Mouse (Mus musculus): ENCODE results near the gene Vwa3b.

Vwa3b gene

DNA sequence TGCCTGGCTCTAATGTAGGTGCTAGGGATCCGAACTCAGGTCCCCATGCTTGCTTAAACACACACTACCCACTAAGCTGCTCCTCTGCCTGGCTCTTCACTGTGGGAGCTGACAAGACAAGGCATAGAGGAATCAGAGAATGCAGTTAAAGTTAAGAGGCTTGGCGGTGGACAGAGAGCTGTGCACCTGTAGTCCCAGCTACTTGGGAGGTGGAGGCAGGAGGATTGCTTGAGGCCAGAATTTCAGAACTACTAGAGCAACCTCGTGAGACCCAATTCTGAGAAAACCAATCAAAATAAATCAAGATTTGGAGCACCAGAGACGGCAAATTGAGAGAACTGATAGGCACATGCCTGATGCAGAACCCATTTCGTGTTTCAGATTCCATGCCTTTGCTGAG lies 36.7 kb downstream of the Vwa3b start:
- DNase-seq (ENCODE audit: low spot score in 2 of 2) = no peak

DNA sequence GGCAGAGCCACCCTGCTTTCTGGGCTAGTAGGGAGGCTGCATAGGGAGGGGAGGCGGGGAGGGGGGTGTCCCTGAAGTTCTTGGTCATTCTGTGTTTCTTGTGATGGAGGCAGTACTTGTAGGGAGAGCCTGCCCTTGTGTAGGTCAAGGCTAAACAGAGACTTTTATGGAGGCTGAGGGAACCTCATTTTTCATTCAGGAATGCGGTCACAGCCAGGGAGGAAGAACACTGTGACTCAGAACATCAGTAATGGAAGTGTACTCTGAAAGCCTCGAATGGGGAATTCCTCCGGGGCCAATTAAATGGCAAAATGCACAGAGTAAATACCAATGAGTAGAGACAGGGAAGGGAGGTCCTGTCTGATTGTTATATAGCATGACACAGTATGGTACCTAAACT lies 37.4 kb downstream of the Vwa3b start:
- no peak for DNase-seq (ENCODE audit: low spot score in 2 of 2)

GRCm38 (mm10) chr1:37065658-37066412 lies 39.4 kb downstream of the Vwa3b start:
- no peak for DNase-seq (ENCODE audit: low spot score in 2 of 2)

GRCm38 (mm10) chr1:37075759-37076158 lies 49.4 kb downstream of the Vwa3b start:
- no peak for DNase-seq (ENCODE audit: low spot score in 2 of 2)

DNA sequence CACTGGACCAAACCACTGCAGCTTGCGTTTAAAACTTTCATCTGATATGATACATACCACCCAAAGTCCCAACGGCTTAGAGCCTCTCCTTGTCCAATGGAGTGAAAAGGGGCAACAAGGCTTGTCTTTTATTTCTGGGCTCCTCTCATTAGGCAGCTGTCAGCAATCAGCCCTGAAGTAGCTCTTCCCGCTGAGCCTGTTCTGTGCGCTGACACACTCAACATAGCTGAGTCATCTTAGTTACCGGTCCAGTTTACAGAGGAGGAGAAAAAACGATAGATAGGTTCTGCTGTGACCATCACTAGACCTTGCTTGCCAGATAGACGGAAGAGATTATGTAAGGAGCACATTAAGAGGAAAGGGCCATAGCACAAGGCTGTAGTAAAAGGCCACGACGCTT lies 50.9 kb downstream of the Vwa3b start:
- DNase-seq (ENCODE audit: low spot score in 2 of 2) = no peak

DNA sequence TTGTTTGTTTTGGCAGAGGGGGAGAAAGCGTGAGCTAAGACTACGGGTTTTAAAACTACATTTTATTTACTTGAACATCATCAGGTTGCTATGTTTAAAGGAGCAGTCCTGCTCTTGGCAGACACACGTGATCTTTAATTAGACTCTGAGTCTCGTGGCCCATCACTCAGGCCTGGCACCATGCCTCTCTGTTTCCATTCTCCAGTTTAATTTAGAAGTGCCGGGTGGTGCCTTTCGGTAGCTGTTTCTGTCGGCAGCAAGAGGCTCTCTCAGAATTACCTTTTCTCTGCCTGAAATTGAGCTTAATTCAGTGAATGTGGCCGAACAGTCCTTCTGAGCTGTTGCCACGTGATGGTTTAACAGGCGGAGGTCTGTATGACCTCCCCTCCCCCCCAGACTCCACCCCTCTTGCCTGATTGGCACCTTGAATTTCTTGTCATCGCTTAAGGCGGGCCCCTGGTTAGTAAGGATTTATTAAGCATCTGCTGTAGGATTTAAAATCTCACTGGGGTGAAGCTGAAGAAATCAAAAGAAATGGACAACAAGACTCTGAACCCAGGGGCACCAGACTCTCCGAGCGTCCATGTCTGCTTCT lies 51.7 kb downstream of the Vwa3b start:
- peak; percentile 59 to 67 for DNase-seq (ENCODE audit: low spot score in 2 of 2)

- no peak for DNase-seq (ENCODE audit: low spot score in 2 of 2)
Observed at GRCm38 (mm10) chr1:37080442-37080841, 54.0 kb downstream of the Vwa3b start.

- DNase-seq (ENCODE audit: low spot score in 2 of 2) = no peak
Observed at GRCm38 (mm10) chr1:37081376-37082214, 55.2 kb downstream of the Vwa3b start.

GRCm38 (mm10) chr1:37082215-37082464 lies 55.7 kb downstream of the Vwa3b start:
- DNase-seq (ENCODE audit: low spot score in 2 of 2) = no peak

DNA sequence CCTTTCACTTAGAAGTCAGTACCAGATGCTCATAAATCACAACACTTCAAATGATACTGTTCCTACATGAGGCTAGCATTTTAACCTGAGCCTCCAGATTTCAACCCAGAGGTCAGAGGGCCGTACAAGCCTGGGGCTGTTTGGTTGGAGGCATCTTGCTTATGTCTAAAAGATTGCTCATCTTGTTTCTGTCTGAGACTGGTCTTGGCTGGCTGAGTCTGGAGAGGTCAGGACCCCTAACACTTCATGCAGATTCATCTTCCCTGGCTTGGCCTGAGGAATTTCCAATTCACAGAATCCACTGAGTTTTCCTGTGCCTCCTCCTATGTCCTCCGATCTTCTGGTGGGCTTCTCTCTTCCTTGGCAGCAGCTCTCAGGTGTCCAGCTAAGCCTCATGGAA lies 57.7 kb downstream of the Vwa3b start:
- DNase-seq (ENCODE audit: low spot score in 2 of 2) = no peak

DNA sequence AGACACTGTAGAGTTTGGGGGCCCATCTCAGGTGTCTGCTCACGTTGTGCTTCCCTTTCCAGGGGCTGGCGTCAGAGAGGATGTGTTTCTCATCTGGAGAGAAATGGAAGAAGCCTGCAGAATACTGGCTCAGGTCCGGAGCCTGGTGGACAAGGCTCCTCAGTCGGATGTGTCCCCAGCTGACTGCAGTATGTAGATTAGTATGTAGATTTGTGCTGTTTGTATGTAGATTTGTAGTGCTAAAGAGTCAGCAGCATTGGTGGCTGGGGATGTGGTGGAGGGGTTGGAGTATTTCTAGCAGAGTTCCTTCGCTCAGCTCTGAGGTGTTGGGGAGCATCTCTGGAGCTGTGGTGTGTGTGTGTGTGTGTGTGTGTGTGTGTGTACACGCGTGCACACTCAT lies 58.8 kb downstream of the Vwa3b start:
- DNase-seq (ENCODE audit: low spot score in 2 of 2) = no peak

DNA sequence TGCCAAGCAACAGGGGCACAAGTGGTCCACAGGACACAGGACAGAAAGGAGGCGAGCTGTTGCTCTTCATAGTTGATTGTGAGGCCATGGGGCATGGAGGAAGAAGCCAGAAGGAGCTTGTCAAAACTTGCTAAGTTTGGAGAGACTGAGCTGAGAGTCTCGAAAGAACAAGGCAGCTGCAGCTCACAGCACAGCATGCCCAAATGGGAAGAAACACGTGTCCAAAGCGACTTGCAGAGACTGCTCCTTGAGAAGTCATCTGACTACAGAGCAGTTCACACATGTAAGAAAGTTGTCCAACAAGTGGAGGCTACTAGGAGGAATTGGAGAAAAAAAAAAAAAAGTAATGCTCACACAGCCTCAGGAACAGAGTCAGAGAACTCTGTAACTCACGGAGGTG lies 62.8 kb downstream of the Vwa3b start:
- no peak for DNase-seq (ENCODE audit: low spot score in 2 of 2)

DNA sequence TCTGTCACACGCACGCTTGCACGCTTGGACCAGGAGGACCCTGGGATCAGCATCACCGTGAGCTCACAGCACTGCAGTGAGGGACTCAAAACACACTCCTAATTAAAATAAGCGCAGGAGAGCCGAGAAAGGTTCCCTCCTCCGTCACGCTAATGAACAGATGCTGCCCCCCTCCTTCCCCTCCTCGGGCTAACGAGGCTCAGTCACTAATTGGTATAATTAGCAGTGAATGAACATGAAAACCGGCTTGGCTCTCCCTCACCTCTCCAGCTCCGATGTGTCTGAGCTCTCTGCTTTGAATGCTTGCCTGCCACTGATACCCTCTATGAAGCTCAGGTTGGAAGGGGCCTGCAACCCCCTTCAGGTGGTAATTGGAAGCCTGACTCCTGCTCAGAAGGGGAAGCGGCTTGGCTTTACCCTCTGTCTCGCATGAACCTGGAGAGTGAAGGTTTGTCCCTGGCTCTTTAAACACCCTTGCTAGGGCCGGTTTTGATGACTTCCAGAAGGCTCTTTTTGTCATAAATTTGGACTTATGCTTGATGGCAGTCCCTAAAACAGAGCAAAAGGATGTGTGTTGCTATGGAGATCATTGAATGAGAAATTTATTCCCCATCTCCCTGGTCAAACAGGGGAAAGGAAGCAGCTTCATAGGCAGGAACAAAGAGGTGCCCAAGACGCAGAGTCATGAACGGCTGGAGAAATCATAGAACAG lies 71.1 kb downstream of the Vwa3b start:
- peak in 1 of 2 experiments; percentile 32 for DNase-seq (ENCODE audit: low spot score in 2 of 2)

GRCm38 (mm10) chr1:37098094-37098555 lies 71.7 kb downstream of the Vwa3b start:
- no peak for DNase-seq (ENCODE audit: low spot score in 2 of 2)

DNA sequence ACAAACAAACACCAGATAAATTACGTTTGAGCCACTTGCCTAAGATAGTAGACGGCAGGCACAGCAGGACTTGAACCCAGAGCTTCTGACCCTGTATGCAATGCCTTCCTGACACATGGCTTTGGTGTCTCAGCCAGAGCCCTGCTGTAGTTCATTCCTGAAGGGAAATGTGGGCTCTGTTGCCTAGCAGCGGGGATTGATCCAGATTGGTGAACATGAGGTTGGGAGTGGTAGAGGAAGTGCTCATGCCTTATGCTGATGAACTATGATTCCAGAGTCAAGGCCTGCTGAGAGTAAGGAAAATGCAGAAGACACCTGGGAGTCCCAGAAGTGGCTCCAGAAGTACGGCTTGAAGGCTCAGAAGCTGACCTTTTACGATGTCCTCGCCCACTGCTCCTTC lies 74.0 kb downstream of the Vwa3b start:
- DNase-seq (ENCODE audit: low spot score in 2 of 2) = no peak

DNA sequence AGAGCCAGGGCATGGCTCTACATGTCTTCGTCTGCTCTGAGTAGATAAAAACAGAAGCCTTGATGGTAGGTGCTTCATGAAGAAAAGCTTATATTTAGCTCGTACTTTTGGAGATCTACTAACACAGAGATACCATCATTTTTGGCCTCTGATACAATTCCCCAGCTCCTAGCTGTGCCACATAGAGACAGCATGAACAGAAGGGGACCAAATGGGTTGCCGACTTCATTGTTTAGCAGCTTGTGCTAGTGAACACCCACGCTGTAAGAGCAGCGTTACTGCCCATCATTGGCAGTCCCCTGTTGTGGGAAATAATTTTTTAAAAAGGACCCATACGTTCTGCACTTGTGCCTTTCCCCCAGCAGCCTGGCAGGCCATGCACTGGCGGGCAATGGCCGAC lies 74.6 kb downstream of the Vwa3b start:
- DNase-seq (ENCODE audit: low spot score in 2 of 2) = no peak

DNA sequence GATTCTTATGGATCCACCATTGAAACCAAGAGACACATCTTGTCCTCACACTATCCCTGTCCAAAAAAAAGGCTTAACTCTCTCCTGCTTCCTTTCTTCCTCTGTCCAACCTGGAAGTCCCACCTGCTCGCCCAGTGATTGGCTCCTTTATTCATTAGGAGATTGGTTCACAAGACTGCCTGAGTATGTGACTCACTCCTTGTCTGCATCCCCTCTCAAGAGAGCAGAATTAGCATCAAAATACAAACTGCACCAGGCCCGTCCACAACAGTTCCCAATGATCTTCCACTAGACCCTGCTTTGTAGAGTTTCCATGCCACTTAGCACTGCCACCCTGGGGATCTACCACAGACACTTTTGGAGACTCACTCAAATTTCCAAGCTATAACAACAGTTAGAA lies 75.3 kb downstream of the Vwa3b start:
- DNase-seq (ENCODE audit: low spot score in 2 of 2) = no peak

- DNase-seq (ENCODE audit: low spot score in 2 of 2) = no peak
Observed at GRCm38 (mm10) chr1:37105194-37105593, 78.8 kb downstream of the Vwa3b start.

GRCm38 (mm10) chr1:37113781-37114180 lies 87.4 kb downstream of the Vwa3b start:
- DNase-seq (ENCODE audit: low spot score in 2 of 2) = no peak

GRCm38 (mm10) chr1:37115847-37116246 lies 89.5 kb downstream of the Vwa3b start:
- no peak for DNase-seq (ENCODE audit: low spot score in 2 of 2)

DNA sequence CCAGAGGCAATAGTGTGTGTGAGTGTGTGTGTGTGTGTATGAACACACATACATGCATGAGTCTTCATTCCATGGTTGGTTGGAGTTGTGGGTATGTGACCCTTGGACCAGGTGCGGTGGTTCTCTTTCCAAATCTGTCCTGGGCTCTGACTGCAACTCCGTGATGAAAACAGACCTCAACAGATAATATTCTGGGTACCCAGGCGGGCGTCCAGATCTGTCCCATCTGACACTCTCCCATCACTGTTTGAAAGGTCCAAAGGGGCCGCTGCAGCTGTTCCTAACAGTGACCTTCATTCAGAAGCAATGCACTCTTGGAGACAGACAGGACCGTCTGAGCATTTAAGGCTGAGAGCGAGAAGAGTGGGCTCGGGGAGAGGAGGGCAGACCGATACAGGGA lies 90.2 kb downstream of the Vwa3b start:
- no peak for DNase-seq (ENCODE audit: low spot score in 2 of 2)

DNA sequence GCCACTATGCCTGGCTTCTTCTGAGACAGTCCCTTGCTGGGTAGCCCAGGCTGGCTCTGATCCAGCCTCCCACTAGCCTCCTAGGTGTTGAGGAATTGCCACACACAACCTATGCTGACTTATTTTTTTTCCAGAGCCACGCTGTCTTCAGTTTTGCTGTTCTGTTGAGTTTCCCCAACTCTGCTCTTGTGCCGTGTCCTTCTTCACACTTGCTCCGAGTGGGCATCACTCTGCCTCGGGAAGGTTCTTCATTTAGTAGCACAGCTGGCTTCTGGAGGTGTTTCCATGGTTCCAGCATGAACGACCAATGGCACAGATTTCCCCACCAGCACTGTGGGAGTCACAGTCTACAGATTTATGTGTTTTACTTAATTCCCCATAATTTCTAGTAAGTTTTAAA lies 91.6 kb downstream of the Vwa3b start:
- no peak for DNase-seq (ENCODE audit: low spot score in 2 of 2)

All from frontal cortex, postnatal 10 days (tissue).